Mouse (Mus musculus): ENCODE data around the gene Rcn3. TPM values are rescaled to one million over a fixed set of nuclear protein-coding genes. Genes with fewer than 3 reads are reported as not detected.

Rcn3 gene
- 520 and 531 TPM in 2 replicates for polyA plus RNA-seq (2015; fragmentation: Nextera tagmentation; extraction: Ambion mirVana)

DNA sequence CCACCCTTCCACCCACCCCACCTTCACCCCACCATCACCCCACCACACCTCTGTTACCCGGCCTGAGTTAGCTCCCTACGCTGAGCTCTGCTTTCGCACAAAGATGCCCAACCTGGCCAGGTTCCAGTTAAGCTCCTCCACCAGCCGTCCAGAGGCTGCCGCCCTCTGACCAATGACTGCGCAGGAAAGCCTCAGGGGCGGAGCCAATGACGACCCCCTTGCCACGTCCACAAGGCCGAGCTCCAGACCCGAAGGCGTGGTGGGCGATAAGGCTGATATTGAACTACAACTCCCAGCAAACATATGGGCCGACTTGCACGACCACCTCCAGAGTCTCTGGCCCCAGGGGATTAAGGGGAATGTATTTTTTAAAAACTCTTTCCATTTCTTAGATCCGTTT lies at the start of gene Rcn3:
Gene Rcn3, minus strand, starts transcription at position 174 of the 400 bp plus-strand sequence.
- Histone ChIP-seq H3K27ac (replicated peaks) (peak within 1 kb of the TSS; percentile 93), H3K9me3 (replicated peaks) (no peaks in the 10 kb centered on the region), H3K27me3 (no peaks in the 10 kb centered on the region), H3K4me1 (peaks cover 23% of the 10 kb centered on the region), H3K4me2 (replicated peaks) (peak within 1 kb of the TSS; percentile 61), H3K9ac (peak within 1 kb of the TSS; percentile 69), H3K36me3 (peaks cover 24% of the 10 kb centered on the region), H3K4me3 (replicated peaks) (peak within 1 kb of the TSS; percentile 58)
- WGBS: under 1% methylated on average over 16 of the region's 16 CpGs
- ATAC-seq (ENCODE audit: insufficient number of reproducible peaks, low FRiP score, low TSS enrichment, low read depth): peak; percentile 94

- no peak overlapping the region for H3K4me3 ChIP-seq (replicated peaks)
- no peak overlapping the region for H3K27ac ChIP-seq (replicated peaks)
- H3K9ac ChIP-seq: no peak overlapping the region
- ATAC-seq (ENCODE audit: insufficient number of reproducible peaks, low FRiP score, low TSS enrichment, low read depth): no peak
- peaks cover 51% of the 10 kb centered on the region for H3K36me3 ChIP-seq
- H3K27me3 ChIP-seq: no peaks in the 10 kb centered on the region
- H3K4me1 ChIP-seq: no peaks in the 10 kb centered on the region; the same call in 1 of the 2 replicates
- no peak overlapping the region for H3K4me2 ChIP-seq (replicated peaks)
- WGBS: 91% methylated on average over 3 of the region's 3 CpGs
- H3K9me3 ChIP-seq (replicated peaks): no peaks in the 10 kb centered on the region
Measured at GRCm38 (mm10) chr7:45141319-45141718, 49.3 kb upstream of the Rcn3 start.

DNA sequence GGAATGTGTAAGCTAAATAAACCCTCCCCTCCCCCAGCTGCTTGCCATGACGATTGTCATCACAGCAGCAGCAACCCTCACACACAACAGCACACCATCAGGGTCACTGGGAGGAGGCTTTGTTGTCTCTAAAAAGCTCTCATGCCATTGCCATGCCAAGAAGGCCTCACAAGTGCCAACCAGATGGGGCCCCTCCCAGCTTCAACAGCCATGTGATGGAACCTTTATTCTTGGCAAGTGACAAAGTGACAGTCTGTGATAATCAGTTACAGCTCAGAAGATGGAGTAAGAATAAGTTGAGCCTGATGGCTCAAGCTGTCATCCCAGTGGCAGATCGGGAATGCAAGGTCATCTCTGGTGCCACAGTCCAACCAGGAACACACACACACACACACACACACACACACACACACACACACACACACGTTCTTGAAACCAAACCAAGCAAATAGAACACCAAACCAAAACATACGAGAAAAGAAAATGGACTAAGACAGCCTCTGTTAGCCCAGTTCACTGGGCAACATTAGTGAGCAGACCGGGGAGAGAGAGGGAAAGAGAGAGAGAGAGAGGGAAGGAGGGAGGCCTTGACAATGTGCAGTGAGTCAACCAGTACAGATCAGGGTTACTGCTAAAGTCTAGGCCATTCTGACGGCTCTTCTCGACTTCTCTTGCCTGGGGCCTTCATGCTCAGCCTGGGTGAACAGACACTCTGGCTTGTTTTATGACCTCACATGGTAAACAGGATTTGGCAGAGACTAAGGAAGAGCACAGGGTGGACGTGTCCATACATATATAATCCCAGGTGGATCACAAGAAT lies 48.1 kb upstream of the Rcn3 start:
- Histone ChIP-seq H3K27me3 (no peaks in the 10 kb centered on the region), H3K4me1 (peaks cover 4% of the 10 kb centered on the region; the same call in 1 of the 2 replicates), H3K36me3 (peaks cover 39% of the 10 kb centered on the region), H3K4me3 (replicated peaks) (no peak overlapping the region), H3K4me2 (replicated peaks) (no peak overlapping the region), H3K27ac (replicated peaks) (no peak overlapping the region), H3K9ac (no peak overlapping the region), H3K9me3 (replicated peaks) (no peaks in the 10 kb centered on the region)
- WGBS: 64% methylated on average over 8 of the region's 8 CpGs
- ATAC-seq (ENCODE audit: insufficient number of reproducible peaks, low FRiP score, low TSS enrichment, low read depth): no peak

DNA sequence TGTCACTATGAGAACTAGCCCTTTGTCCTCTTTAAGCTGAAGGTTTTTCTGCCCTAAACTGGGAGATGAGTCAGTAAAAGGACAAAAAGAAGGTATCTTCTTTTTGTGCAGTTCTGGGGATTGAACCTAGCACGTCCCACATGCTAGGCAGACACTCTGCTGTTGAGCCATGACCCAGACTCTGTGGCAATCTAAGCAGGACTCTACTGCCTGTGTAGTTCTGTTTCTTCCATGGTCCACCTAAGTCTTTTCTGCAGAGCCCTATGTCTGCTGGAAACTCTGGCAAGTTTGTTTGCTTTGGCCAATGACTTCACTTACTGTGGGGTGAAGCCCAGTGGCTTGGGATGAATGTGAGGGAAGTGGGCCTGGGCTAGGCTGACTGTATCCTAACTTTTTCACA lies 46.4 kb upstream of the Rcn3 start:
- H3K27me3 ChIP-seq: no peaks in the 10 kb centered on the region
- no peak overlapping the region for H3K4me3 ChIP-seq (replicated peaks)
- H3K27ac ChIP-seq (replicated peaks): no peak overlapping the region
- 83% methylated on average over 1 of the region's 1 CpGs for WGBS
- no peak overlapping the region for H3K9ac ChIP-seq
- peaks cover 10% of the 10 kb centered on the region; the same call in 1 of the 2 replicates for H3K4me1 ChIP-seq
- H3K9me3 ChIP-seq (replicated peaks): no peaks in the 10 kb centered on the region
- ATAC-seq (ENCODE audit: insufficient number of reproducible peaks, low FRiP score, low TSS enrichment, low read depth): no peak
- H3K4me2 ChIP-seq (replicated peaks): no peak overlapping the region
- H3K36me3 ChIP-seq: peaks cover 22% of the 10 kb centered on the region

- 77% methylated on average over 12 of the region's 12 CpGs for WGBS
- no peak overlapping the region for H3K4me2 ChIP-seq (replicated peaks)
- no peak overlapping the region for H3K4me3 ChIP-seq (replicated peaks)
- H3K9ac ChIP-seq: no peak overlapping the region
- H3K4me1 ChIP-seq: peaks cover 10% of the 10 kb centered on the region; the same call in 1 of the 2 replicates
- H3K27me3 ChIP-seq: no peaks in the 10 kb centered on the region
- H3K36me3 ChIP-seq: peaks cover 13% of the 10 kb centered on the region
- no peak for ATAC-seq (ENCODE audit: insufficient number of reproducible peaks, low FRiP score, low TSS enrichment, low read depth)
- H3K27ac ChIP-seq (replicated peaks): no peak overlapping the region
- no peaks in the 10 kb centered on the region for H3K9me3 ChIP-seq (replicated peaks)
Measured at GRCm38 (mm10) chr7:45137171-45138006, 45.4 kb upstream of the Rcn3 start.

- peak within 1 kb of the TSS; percentile 68 for H3K9ac ChIP-seq
- no peaks in the 10 kb centered on the region for H3K9me3 ChIP-seq (replicated peaks)
- H3K4me2 ChIP-seq (replicated peaks): peak within 1 kb of the TSS; percentile 84
- no peaks in the 10 kb centered on the region for H3K36me3 ChIP-seq
- no peak within 1 kb of the TSS for H3K27ac ChIP-seq (replicated peaks)
- H3K4me3 ChIP-seq (replicated peaks): peak within 1 kb of the TSS; percentile 60
- 2% methylated on average over 29 of the region's 29 CpGs for WGBS
- peaks cover 10% of the 10 kb centered on the region; the same call in 1 of the 2 replicates for H3K4me1 ChIP-seq
- peak; percentile 81 for ATAC-seq (ENCODE audit: insufficient number of reproducible peaks, low FRiP score, low TSS enrichment, low read depth)
- H3K27me3 ChIP-seq: no peaks in the 10 kb centered on the region
Measured at GRCm38 (mm10) chr7:45135993-45136567, 44.1 kb upstream of the Rcn3 start, which contains the start of the genes Gm45713 and Flt3l. Gm45713 (minus strand) TSS chr7:45136231. Flt3l (minus strand) TSS chr7:45136432.

DNA sequence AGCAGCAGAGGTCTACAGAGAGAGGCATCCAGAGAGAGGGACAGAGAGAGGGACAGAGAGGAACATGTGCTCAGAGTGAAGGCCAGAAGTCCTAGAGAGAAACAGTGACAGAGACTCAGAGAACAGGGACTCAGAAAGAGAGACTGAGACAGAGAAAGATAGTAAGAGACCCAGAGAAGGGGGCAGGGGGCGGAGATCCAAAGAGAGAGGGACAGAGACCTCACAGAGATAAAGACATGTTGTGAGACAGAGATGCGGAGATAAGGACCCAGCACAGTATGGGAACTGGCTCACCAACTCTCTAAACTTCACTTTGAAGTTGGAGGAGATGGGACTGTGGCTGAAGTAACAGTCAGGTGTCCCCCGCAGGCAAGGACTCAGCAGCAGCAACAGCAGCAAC lies 43.3 kb upstream of the Rcn3 start:
- peaks cover 10% of the 10 kb centered on the region; the same call in 1 of the 2 replicates for H3K4me1 ChIP-seq
- no peaks in the 10 kb centered on the region for H3K36me3 ChIP-seq
- no peak for ATAC-seq (ENCODE audit: insufficient number of reproducible peaks, low FRiP score, low TSS enrichment, low read depth)
- peak overlapping the region; percentile 84 for H3K4me2 ChIP-seq (replicated peaks)
- H3K9ac ChIP-seq: no peak overlapping the region
- WGBS: 72% methylated on average over 3 of the region's 3 CpGs
- H3K27me3 ChIP-seq: no peaks in the 10 kb centered on the region
- no peaks in the 10 kb centered on the region for H3K9me3 ChIP-seq (replicated peaks)
- H3K27ac ChIP-seq (replicated peaks): no peak overlapping the region
- H3K4me3 ChIP-seq (replicated peaks): peak overlapping the region; percentile 60

DNA sequence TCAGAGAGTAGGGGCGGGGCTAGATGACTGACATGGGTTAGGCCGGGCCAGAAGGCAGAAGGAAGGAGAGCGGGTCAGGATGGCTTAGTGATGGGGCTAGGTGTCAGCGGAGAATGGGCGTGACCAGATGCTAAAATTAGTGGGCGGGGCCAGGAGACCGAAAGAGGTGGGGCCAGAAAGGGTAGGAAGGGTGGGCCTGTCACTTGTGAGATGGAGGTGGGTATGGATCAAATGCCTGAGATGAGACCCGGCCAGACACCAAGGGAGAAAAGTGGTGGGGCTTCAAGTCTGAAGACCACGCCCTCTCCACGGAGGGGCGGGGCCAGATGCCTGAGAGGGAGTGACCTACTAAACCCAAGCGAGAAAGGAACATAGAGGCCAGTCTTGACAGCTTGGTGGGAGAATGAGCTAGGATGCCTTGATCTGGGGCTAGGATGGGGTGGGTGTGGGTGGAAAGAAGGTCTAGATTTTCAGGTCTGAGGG lies 42.6 kb upstream of the Rcn3 start:
- Histone ChIP-seq H3K27ac (replicated peaks) (no peak overlapping the region), H3K9me3 (replicated peaks) (no peaks in the 10 kb centered on the region), H3K4me2 (replicated peaks) (no peak overlapping the region), H3K27me3 (no peaks in the 10 kb centered on the region), H3K36me3 (no peaks in the 10 kb centered on the region), H3K4me1 (peaks cover 15% of the 10 kb centered on the region), H3K9ac (no peak overlapping the region), H3K4me3 (replicated peaks) (no peak overlapping the region)
- ATAC-seq (ENCODE audit: insufficient number of reproducible peaks, low FRiP score, low TSS enrichment, low read depth): no peak
- 10% methylated on average over 12 of the region's 12 CpGs for WGBS

- H3K4me3 ChIP-seq (replicated peaks): no peak overlapping the region
- no peak overlapping the region for H3K27ac ChIP-seq (replicated peaks)
- 78% methylated on average over 8 of the region's 8 CpGs for WGBS
- no peak for ATAC-seq (ENCODE audit: insufficient number of reproducible peaks, low FRiP score, low TSS enrichment, low read depth)
- no peak overlapping the region for H3K9ac ChIP-seq
- H3K4me2 ChIP-seq (replicated peaks): no peak overlapping the region
- H3K27me3 ChIP-seq: no peaks in the 10 kb centered on the region
- H3K9me3 ChIP-seq (replicated peaks): no peaks in the 10 kb centered on the region
- no peaks in the 10 kb centered on the region for H3K36me3 ChIP-seq
- peaks cover 20% of the 10 kb centered on the region for H3K4me1 ChIP-seq
Measured at GRCm38 (mm10) chr7:45133446-45134159, 41.6 kb upstream of the Rcn3 start.

GRCm38 (mm10) chr7:45131850-45132249 lies 39.8 kb upstream of the Rcn3 start:
- no peak overlapping the region for H3K4me2 ChIP-seq (replicated peaks)
- no peak for ATAC-seq (ENCODE audit: insufficient number of reproducible peaks, low FRiP score, low TSS enrichment, low read depth)
- no peak overlapping the region for H3K27ac ChIP-seq (replicated peaks)
- no peak overlapping the region for H3K4me3 ChIP-seq (replicated peaks)
- no peaks in the 10 kb centered on the region for H3K9me3 ChIP-seq (replicated peaks)
- 77% methylated on average over 11 of the region's 11 CpGs for whole genome bisulfite sequencing
- H3K4me1 ChIP-seq: peaks cover 27% of the 10 kb centered on the region
- peaks cover 6% of the 10 kb centered on the region for H3K36me3 ChIP-seq
- H3K9ac ChIP-seq: no peak overlapping the region
- H3K27me3 ChIP-seq: no peaks in the 10 kb centered on the region
